ENCODE assay signal across 21 mouse cellular contexts in the genomic region with DNA sequence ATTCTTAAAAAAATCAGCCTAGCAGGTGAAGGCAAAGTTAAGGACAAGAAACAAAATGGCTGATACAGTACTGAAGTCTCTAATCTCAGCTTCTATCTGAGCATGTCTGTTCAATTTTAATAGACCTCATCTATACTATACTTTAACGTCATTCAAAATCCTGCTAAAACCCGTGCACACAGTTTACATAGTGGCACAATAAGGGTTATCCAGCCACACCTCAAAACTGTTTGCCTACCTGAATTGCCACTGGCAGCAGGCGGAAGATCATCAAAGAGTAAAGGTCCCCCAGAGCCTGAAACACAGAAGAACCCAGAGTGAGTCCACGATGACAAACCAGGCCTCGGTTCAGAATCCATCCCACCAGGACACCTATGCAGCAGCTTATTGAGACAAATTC. TPM values are rescaled to one million over a fixed set of nuclear protein-coding genes. Genes with fewer than 3 reads are reported as not detected.
DNase-seq lines count a peak whose midpoint lies in the region; ATAC-seq and TF ChIP-seq lines count a peak whose summit lies in the region.
"Had no signal": no experiment of that assay in that cellular context is flagged by ENCODE, and none has a peak within 500 bp of the region (broad histone marks: within the 10 kb centered on the region; RNA-seq: fewer than 3 reads in every experiment).

No protein-coding gene starts in this region.

- peaks cover 19% of the 10 kb centered on the region for H3K36me3 ChIP-seq in intestine, embryonic 15.5 days
- peaks cover 44% of the 10 kb centered on the region for H3K36me3 ChIP-seq in stomach, embryonic 14.5 days (ENCODE audit: control insufficient read depth, insufficient read depth, low read length)
- H3K36me3 ChIP-seq in stomach, postnatal 0 days (ENCODE audit: control insufficient read depth, insufficient read depth, low read length), result peaks cover 20% of the 10 kb centered on the region; the same call in 1 of the 2 replicates

- no peak overlapping the region for H3K27ac ChIP-seq in intestine, embryonic 15.5 days
- H3K27ac ChIP-seq in stomach, embryonic 14.5 days (ENCODE audit: low read length), result no peak overlapping the region
- no peak overlapping the region for H3K27ac ChIP-seq in stomach, postnatal 0 days (replicated peaks)
- H3K27ac ChIP-seq: forebrain, embryonic 10.5 days; forebrain, embryonic 13.5 days; hindbrain, embryonic 12.5 days; hindbrain, embryonic 15.5 days had no signal

- no peak overlapping the region for H3K9ac ChIP-seq in intestine, embryonic 15.5 days
- no peak overlapping the region for H3K9ac ChIP-seq in stomach, embryonic 14.5 days (replicated peaks; ENCODE audit: low read depth, low read length)
- H3K9ac ChIP-seq in stomach, postnatal 0 days (ENCODE audit: low read length), result no peak overlapping the region
- H3K9ac ChIP-seq: forebrain, embryonic 13.5 days; hindbrain, embryonic 12.5 days; hindbrain, embryonic 15.5 days had no signal

- ATAC-seq in intestine, embryonic 15.5 days, result peak; percentile 82
- ATAC-seq in stomach, embryonic 14.5 days (ENCODE audit: insufficient number of reproducible peaks, insufficient read depth, low FRiP score, low read depth), result 0 out of 2 replicates have a peak, but pooled peaks have one; percentile 58
- peak; percentile 77 for ATAC-seq in stomach, postnatal 0 days (ENCODE audit: low FRiP score, low TSS enrichment)
- no peak for ATAC-seq in activated CD4-positive, CD25-positive, alpha-beta regulatory T cell, adult 4 months
- ATAC-seq: CD4-positive, CD25-positive, alpha-beta regulatory T cell, adult 4 months; forebrain, embryonic 13.5 days; forebrain, embryonic 16.5 days had no signal

- H3K4me1 ChIP-seq in intestine, embryonic 15.5 days (replicated peaks), result 0 out of 2 replicates have a peak, but pooled peaks cover 3% of the 10 kb centered on the region
- no peaks in the 10 kb centered on the region for H3K4me1 ChIP-seq in stomach, embryonic 14.5 days (ENCODE audit: control insufficient read depth, insufficient read depth, low read length)
- H3K4me1 ChIP-seq in stomach, postnatal 0 days (replicated peaks; ENCODE audit: control insufficient read depth, insufficient read depth), result no peaks in the 10 kb centered on the region
- H3K4me1 ChIP-seq: forebrain, embryonic 10.5 days; hindbrain, embryonic 12.5 days had no signal

- H3K4me3 ChIP-seq in intestine, embryonic 15.5 days (replicated peaks), result no peak overlapping the region
- no peak overlapping the region for H3K4me3 ChIP-seq in stomach, embryonic 14.5 days (ENCODE audit: low read depth, low read length)
- H3K4me3 ChIP-seq in stomach, postnatal 0 days (ENCODE audit: low read depth, low read length), result no peak overlapping the region
- H3K4me3 ChIP-seq: forebrain, embryonic 10.5 days; forebrain, embryonic 13.5 days; hindbrain, embryonic 12.5 days; hindbrain, embryonic 15.5 days had no signal

- H3K9me3 ChIP-seq in intestine, embryonic 15.5 days, result no peaks in the 10 kb centered on the region
- no peaks in the 10 kb centered on the region for H3K9me3 ChIP-seq in stomach, embryonic 14.5 days (ENCODE audit: control insufficient read depth, low read depth, low read length)
- H3K9me3 ChIP-seq in stomach, postnatal 0 days (ENCODE audit: control insufficient read depth, low read length), result no peaks in the 10 kb centered on the region
- H3K9me3 ChIP-seq: forebrain, embryonic 10.5 days; forebrain, embryonic 13.5 days; hindbrain, embryonic 12.5 days; hindbrain, embryonic 15.5 days had no signal

- no peak for TF ChIP-seq CTCF in stomach, postnatal 0 days (IDR thresholded peaks at IDR 0.05; ENCODE audit: low read depth)

- whole genome bisulfite sequencing in intestine, embryonic 15.5 days, result 74% methylated on average over 5 of the region's 5 CpGs
- WGBS in stomach, embryonic 14.5 days, result 66% methylated on average over 5 of the region's 5 CpGs
- WGBS in stomach, postnatal 0 days, result 66% methylated on average over 5 of the region's 5 CpGs

- no peaks in the 10 kb centered on the region for H3K27me3 ChIP-seq in intestine, embryonic 15.5 days (replicated peaks)
- H3K27me3 ChIP-seq in stomach, embryonic 14.5 days (ENCODE audit: control insufficient read depth, insufficient read depth, low read length), result no peaks in the 10 kb centered on the region
- H3K27me3 ChIP-seq in stomach, postnatal 0 days (ENCODE audit: control insufficient read depth, insufficient read depth, low read length), result no peaks in the 10 kb centered on the region
- H3K27me3 ChIP-seq: forebrain, embryonic 13.5 days; hindbrain, embryonic 12.5 days; hindbrain, embryonic 15.5 days had no signal

- H3K4me2 ChIP-seq in intestine, embryonic 15.5 days (replicated peaks), result no peak overlapping the region
- no peak overlapping the region for H3K4me2 ChIP-seq in stomach, embryonic 14.5 days (replicated peaks; ENCODE audit: low read depth, low read length)
- no peak overlapping the region for H3K4me2 ChIP-seq in stomach, postnatal 0 days (replicated peaks; ENCODE audit: low read depth)
- H3K4me2 ChIP-seq: forebrain, embryonic 13.5 days; heart, embryonic 11.5 days; hindbrain, embryonic 12.5 days; hindbrain, embryonic 15.5 days had no signal

- DNase-seq in stomach, postnatal 0 days (ENCODE audit: low spot score), result no peak
- no peak for DNase-seq in testis, postnatal 14 days (ENCODE audit: low spot score)
- DNase-seq in thymus, postnatal 10 days (ENCODE audit: low spot score in 2 of 2), result no peak
- DNase-seq: adrenal gland, postnatal 10 days; adrenal gland, postnatal 36 days; cerebellum, adult 11 months; cerebellum, adult 2 months; cerebellum, adult 9-11 months; cerebellum, postnatal 25 days; gastrocnemius, postnatal 10 days; gastrocnemius, postnatal 36 days had no signal

- no peak for TF ChIP-seq EP300 in stomach, postnatal 0 days (optimal IDR thresholded peaks at IDR 0.05)

RNA-seq across cellular contexts. Expression of a gene that starts 8.2 kb away (rescaled TPM):
- polyA plus RNA-seq in intestine, embryonic 15.5 days (2015; fragmentation: Nextera tagmentation; extraction: Ambion mirVana), result 119 and 128 TPM in 2 replicates
- 134 and 146 TPM in 2 replicates for polyA plus RNA-seq in stomach, embryonic 14.5 days (2014; fragmentation: Nextera tagmentation; extraction: Ambion mirVana)
- polyA plus RNA-seq in stomach, postnatal 0 days (2015; fragmentation: Nextera tagmentation; extraction: Ambion mirVana), result 58.1 and 60.1 TPM in 2 replicates
- 10 to 100 TPM; 37.7 to 41.9 TPM for polyA plus RNA-seq in activated CD4-positive, CD25-positive, alpha-beta regulatory T cell, adult 4 months (2017; shearing (Covaris generic))

RNA-seq across cellular contexts. Expression of a gene that starts 23.5 kb away (rescaled TPM):
- 94.0 and 103 TPM in 2 replicates for polyA plus RNA-seq in intestine, embryonic 15.5 days (2015; fragmentation: Nextera tagmentation; extraction: Ambion mirVana)
- polyA plus RNA-seq in stomach, embryonic 14.5 days (2014; fragmentation: Nextera tagmentation; extraction: Ambion mirVana), result 65.7 and 78.1 TPM in 2 replicates
- polyA plus RNA-seq in stomach, postnatal 0 days (2015; fragmentation: Nextera tagmentation; extraction: Ambion mirVana), result 40.7 and 43.1 TPM in 2 replicates
- 10 to 100 TPM; 14.6 to 17.3 TPM for polyA plus RNA-seq in activated CD4-positive, CD25-positive, alpha-beta regulatory T cell, adult 4 months (2017; shearing (Covaris generic))

RNA-seq across cellular contexts. Expression of a gene that starts 24.1 kb away (rescaled TPM):
- 9.5 and 10.0 TPM in 2 replicates for polyA plus RNA-seq in intestine, embryonic 15.5 days (2015; fragmentation: Nextera tagmentation; extraction: Ambion mirVana)
- 2.1 and 2.5 TPM in 2 replicates for polyA plus RNA-seq in stomach, embryonic 14.5 days (2014; fragmentation: Nextera tagmentation; extraction: Ambion mirVana)
- 1.2 and 1.5 TPM in 2 replicates for polyA plus RNA-seq in stomach, postnatal 0 days (2015; fragmentation: Nextera tagmentation; extraction: Ambion mirVana)
- not detected for polyA plus RNA-seq in activated CD4-positive, CD25-positive, alpha-beta regulatory T cell, adult 4 months (2017; shearing (Covaris generic))
- polyA plus RNA-seq: CD4-positive, CD25-positive, alpha-beta regulatory T cell, adult 4 months; cerebellum, adult 2 months had no signal

RNA-seq across cellular contexts. Expression of a gene that starts 39.6 kb away (rescaled TPM):
- 0.44 and 0.53 TPM in 2 replicates for polyA plus RNA-seq in intestine, embryonic 15.5 days (2015; fragmentation: Nextera tagmentation; extraction: Ambion mirVana)
- polyA plus RNA-seq in stomach, embryonic 14.5 days (2014; fragmentation: Nextera tagmentation; extraction: Ambion mirVana), result 0.41 and 0.64 TPM in 2 replicates
- polyA plus RNA-seq in stomach, postnatal 0 days (2015; fragmentation: Nextera tagmentation; extraction: Ambion mirVana), result 0.61 and 0.80 TPM in 2 replicates
- polyA plus RNA-seq in activated CD4-positive, CD25-positive, alpha-beta regulatory T cell, adult 4 months (2017; shearing (Covaris generic)), result not detected
- polyA plus RNA-seq: CD4-positive, CD25-positive, alpha-beta regulatory T cell, adult 4 months; forebrain, embryonic 13.5 days; forebrain, embryonic 16.5 days had no signal
